Mouse (Mus musculus) layer of hippocampus, postnatal 25 days (tissue): ENCODE data around the gene Cdh20. TPM values are rescaled to one million over a fixed set of nuclear protein-coding genes. Genes with fewer than 3 reads are reported as not detected.

ENCODE experiments used
- DNase-seq, 2 experiments: peaks; one replicate each; pipeline ENCODE4 v3.0.0; 2022; ENCODE audit warnings: mixed read lengths in 2 of 2, low spot score in 1 of 2; ENCODE audit errors: extremely low spot score in 1 of 2
- total RNA-seq, 2 experiments: library from RNA; stranded (reverse); gene quantifications; 2 replicates each; pipeline ENCODE4 v1.2.3; 2021

The Cdh20 gene
- total RNA-seq, result 10 to 100 TPM; 13.5 to 15.2 TPM

DNA sequence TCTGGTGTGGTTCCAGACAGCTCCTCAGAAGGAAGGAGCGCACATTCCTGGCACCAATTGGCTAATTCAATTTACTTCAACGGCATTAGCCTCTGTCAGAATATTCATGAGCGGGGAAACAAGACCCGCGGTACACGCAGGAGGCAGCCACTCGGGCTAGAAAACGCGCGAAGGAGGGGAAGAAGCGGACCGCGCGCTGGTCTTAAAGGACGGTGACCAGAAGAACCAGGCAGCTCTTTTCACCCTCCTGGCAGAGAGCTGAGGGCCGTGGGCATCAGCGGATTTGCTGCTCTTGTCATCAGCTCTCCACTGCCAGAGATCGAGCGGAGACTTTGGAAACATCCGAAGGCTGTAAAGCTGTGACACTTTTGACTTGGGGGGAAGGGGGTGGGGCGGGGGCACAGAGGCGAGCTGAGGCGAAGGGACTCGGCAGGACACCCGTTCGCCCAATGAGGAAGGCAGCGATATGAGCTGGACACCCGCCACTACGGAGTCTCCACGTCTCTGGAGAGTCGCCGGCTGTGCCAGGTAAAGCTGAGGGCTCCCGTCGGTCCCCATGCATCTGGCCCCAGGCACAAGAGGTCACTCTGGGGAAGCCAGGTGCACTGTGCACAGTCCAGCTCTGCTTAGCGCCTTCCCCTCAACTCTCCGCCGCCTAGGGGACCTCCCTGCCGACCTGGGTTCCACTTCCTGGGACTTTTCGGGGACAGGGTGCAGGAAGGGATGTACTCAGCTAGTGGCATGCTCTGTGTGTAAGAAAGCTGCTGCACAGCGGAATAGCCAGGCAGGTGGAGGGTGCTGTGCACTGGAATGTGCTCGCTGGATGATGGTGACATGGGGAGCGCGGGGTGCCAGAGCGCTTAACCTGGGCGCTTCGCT lies at the start of gene Cdh20:
TSS of gene Cdh20 (plus strand) at position 159 of the 879 bp plus-strand sequence.
- DNase-seq, result peak; percentile 26 to 31

DNA sequence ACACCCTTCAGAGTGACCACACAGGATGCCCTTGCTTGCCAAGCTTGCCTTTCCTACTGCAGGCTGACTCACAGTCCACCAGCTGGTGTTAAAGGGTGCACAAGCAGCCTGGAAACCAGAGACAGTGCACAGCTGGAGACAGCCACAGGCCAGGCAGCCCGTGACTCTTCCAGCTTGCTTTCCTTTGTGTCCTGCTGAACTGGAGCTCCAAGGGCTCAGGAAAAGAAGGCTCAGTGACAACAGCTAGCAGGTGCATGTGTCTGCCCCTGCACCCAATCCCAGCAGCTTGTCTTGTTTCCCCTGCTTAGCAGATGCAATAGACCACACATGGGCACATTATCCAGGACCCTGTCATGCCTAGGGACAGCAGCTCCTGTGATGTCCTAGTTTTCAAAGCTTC lies 21.5 kb upstream of the Cdh20 start:
- DNase-seq, result no peak

GRCm38 (mm10) chr1:104747438-104747837 lies 20.9 kb upstream of the Cdh20 start:
- DNase-seq, result no peak

GRCm38 (mm10) chr1:104754483-104754882 lies 13.8 kb upstream of the Cdh20 start:
- DNase-seq, result peak in 1 of 2 experiments; percentile 14

DNA sequence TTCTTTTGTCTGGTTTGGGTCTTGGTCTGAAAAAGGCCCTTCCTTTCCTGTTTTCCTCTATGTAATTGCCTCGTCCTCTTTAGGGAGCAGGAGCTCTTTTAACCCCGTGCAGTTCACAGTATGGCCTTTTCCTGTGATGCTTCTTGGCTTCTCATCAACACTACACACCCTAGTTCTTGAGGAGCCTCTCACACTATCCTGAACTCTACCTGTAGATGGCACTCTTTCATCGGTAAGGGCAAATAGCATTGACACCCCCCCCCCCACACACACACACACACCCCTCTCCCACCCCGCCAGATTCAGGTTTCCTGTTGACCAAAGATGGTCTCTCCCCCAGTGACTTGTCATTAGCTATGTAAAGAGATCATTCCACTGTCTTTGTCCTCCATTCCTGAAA lies 12.4 kb upstream of the Cdh20 start:
- DNase-seq, result no peak

GRCm38 (mm10) chr1:104769250-104769607 lies 900 bp downstream of the Cdh20 start:
- DNase-seq, result peak in 1 of 2 experiments; percentile 29

DNA sequence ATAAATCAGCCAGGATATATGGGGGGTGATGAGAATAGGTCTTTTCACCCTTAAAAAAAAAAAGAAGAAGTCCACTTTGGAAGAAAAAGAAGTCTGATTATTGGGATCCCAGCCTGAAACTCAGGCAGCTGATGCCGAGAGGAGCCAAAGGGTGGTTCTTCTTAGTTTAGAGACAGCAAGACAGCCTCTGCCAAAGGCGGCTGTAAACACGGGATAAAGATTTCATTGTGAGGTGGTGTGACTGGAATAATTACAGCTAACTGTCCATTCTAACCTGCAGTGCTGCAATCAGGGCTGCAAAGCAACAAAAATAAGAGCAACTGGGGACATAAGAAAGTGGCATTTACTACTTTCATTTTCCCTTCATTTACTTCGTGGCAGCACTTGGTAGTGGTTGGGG lies 3.6 kb downstream of the Cdh20 start:
- DNase-seq, result no peak

DNA sequence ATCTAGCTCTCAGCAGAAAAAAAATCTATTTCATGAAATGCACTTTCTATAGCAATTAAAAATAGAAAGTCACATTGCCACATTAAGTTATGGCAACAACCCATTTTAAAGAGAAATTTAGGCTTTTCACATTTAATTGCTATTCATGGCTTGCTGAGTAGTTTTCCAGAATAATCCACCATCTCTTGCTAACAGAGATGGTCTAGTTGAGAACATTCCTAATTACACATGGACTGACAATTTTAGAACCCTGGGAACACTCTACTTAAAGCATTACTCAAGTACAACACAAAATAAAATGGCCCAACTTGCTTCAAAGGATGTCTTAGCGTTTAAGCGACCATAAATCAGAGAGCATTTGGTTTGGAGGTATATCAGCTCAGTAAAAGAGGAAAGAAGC lies 4.9 kb downstream of the Cdh20 start:
- DNase-seq, result no peak

DNA sequence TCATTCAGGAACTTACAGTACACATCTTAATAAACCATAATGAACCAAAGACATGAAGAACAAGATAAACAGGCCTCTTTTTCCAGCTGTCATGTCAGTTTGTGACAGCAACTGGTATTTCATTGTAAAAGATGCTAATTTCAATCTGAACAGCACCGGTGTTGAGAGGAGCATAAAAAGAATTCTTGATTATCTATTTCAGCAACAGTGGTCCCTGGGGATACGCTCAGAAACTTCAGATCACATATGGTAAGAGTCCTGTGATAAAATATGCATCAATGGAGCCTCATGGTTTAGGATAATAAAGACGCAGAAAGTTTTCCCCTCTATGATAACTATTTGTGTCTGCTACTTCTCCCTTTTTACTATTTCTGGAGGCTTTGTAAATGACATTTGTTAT lies 25.2 kb downstream of the Cdh20 start:
- no peak for DNase-seq

DNA sequence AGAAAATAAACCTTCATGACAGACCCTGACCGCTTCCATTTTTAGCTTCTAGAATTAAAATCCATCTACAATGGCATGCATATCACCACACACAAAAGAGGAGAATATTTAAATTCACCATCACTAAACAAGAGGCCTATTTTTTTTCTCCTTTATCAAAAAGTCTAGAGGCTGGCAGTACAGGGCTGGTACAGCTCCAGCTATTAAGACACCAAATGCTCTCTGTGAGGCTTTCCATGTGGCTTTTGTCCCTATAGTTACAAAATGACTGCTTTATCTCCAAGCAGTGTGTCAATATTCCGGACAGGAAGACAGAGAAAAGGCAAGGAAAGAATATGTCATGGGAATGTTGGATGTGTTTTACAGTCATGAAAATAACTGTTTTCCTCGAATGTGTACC lies 27.8 kb downstream of the Cdh20 start:
- DNase-seq, result no peak

GRCm38 (mm10) chr1:104797139-104797538 lies 28.8 kb downstream of the Cdh20 start:
- no peak for DNase-seq

- no peak for DNase-seq
These were observed 36.4 kb downstream of the Cdh20 start for GRCm38 (mm10) chr1:104804746-104805145.

- DNase-seq, result no peak
These were observed 38.9 kb downstream of the Cdh20 start for GRCm38 (mm10) chr1:104807214-104807613.

GRCm38 (mm10) chr1:104817510-104817909 lies 49.2 kb downstream of the Cdh20 start:
- no peak for DNase-seq

- DNase-seq, result no peak
These were observed 59.8 kb downstream of the Cdh20 start for GRCm38 (mm10) chr1:104828106-104828505.

DNA sequence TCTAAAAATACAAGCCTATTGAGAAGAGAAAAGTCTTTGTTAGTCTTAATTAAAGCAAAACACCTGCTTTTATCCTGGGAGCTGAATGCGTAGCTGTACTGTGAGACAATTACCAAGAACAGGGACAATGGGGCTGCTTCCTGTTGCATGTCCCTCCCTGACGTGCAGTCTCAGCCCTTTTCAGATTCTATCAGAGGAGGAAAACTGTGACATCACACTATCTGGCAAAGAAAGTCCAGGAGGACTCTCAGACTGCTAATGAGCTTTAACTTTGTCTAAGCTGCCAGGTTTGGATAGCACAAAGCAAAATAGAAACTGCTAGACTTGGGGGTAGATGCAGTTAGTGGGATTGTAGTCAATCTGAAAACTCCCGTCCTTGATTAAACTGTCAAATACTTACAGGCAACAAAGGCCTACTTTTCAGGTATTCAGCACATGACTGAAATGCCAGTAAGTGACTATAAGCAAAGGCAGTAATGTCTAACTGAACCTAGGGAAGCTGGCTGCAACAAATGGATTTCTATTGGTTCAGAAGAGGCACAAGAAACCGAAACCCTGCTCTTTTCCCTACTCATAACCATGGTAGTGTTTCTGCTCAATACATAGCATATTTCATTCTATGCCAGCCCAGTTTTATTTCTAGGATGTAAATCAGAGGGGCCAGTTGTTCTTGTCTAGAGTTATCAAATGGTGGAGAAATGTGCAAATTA lies 70.0 kb downstream of the Cdh20 start:
- no peak for DNase-seq

GRCm38 (mm10) chr1:104839051-104839450 lies 70.7 kb downstream of the Cdh20 start:
- no peak for DNase-seq

DNA sequence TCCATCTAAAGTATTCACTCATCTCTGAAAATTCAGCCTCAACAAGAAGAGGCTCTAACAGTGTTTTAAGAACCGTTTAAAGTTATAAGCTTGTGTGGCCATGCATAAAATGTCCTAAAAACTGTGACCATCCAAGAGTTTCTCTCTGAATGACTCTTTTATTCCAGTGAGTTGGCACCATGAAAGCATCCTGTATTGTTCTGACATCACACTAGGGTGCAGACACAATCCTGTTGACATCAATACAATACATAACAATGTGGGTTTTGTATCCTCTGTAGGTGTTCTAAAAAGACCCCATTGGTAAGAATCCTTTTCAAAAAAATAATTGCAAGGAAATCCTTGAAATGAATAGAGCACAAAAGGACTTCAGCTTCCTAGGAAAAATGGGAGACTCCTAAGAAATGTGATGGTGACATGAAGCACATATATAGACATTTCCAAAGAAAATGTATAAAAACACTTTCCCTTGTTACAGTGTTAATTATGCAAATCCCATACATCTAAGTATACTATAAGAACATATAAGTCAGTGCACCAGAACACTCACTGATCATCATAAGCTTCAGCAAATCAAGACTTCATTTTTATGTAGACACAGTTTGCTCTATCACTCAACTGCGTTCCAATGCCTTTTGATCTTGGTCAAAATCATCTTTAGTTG lies 80.1 kb downstream of the Cdh20 start:
- DNase-seq, result no peak

DNA sequence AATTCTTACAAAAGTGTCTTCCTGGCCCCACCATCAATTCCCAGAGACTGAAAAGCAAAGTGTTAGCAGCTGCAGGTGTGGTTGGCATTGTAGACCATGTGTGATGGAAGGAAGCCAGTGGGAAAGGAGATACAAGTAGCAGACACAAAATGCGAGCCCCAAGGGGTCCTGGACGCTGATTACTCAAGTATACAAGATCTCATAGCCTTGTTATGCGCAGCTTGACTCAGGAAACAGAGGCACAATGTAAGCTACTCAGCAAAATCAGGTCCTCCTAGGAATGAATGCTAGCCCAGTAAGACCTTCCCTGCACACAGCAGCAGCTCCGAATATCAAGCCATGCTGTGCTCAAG lies 80.6 kb downstream of the Cdh20 start:
- DNase-seq, result no peak

- no peak for DNase-seq
These were observed 109.1 kb downstream of the Cdh20 start for GRCm38 (mm10) chr1:104877384-104877783.

GRCm38 (mm10) chr1:104901815-104902214 lies 133.5 kb downstream of the Cdh20 start:
- DNase-seq, result no peak
